ENCODE assay signal across 19 mouse cellular contexts in genomic region chr9:7572663-7573308, GRCm38 (mm10). TPM values are rescaled to one million over a fixed set of nuclear protein-coding genes. Genes with fewer than 3 reads are reported as not detected.
DNase-seq lines count a peak whose midpoint lies in the region; ATAC-seq lines count a peak whose summit lies in the region.
"Had no signal": no experiment of that assay in that cellular context is flagged by ENCODE, and none has a peak within 500 bp of the region (broad histone marks: within the 10 kb centered on the region; RNA-seq: fewer than 3 reads in every experiment).

No protein-coding gene starts in this region.

- 62% methylated on average over 2 of the region's 2 CpGs for WGBS in heart, embryonic 12.5 days
- WGBS in lung, embryonic 15.5 days = 30% methylated on average over 2 of the region's 2 CpGs
- 5% methylated on average over 2 of the region's 2 CpGs for WGBS in macrophage (ENCODE audit: missing documents)

- no peak overlapping the region for H3K9ac ChIP-seq in heart, embryonic 12.5 days
- no peak overlapping the region for H3K9ac ChIP-seq in lung, embryonic 15.5 days
- H3K9ac ChIP-seq: embryonic facial prominence, embryonic 13.5 days; forebrain, postnatal 0 days; intestine, embryonic 15.5 days; midbrain, embryonic 13.5 days; neural tube, embryonic 13.5 days had no signal

- DNase-seq in heart, adult 11 months = peak; percentile 86
- DNase-seq in lung, postnatal 14 days = no peak
- peak; percentile 40 for DNase-seq in adipocyte (ENCODE audit: low spot score)
- no peak for DNase-seq in embryo, embryonic 11 days
- DNase-seq in adrenal gland, postnatal 14 days = no peak
- DNase-seq: cerebellum, adult 9-10 months; forebrain, postnatal 0 days; heart, postnatal 36 days; thymus, adult 2 months had no signal

- no peak for ATAC-seq in heart, embryonic 12.5 days (ENCODE audit: insufficient number of reproducible peaks, low FRiP score)
- peak; percentile 57; the same call in 1 of the 2 replicates for ATAC-seq in lung, embryonic 15.5 days (ENCODE audit: borderline replicate concordance, extremely low read depth, low FRiP score, low TSS enrichment)
- ATAC-seq: forebrain, postnatal 0 days; intestine, embryonic 15.5 days; midbrain, embryonic 13.5 days had no signal

- no peak overlapping the region for H3K4me2 ChIP-seq in heart, embryonic 12.5 days
- H3K4me2 ChIP-seq in lung, embryonic 15.5 days = no peak overlapping the region
- H3K4me2 ChIP-seq: embryonic facial prominence, embryonic 13.5 days; intestine, embryonic 15.5 days; midbrain, embryonic 13.5 days; neural tube, embryonic 13.5 days had no signal

- H3K27ac ChIP-seq in heart, embryonic 12.5 days (ENCODE audit: poor library complexity, severe bottlenecking) = no peak overlapping the region
- H3K27ac ChIP-seq in lung, embryonic 15.5 days = no peak overlapping the region
- peak overlapping the region; percentile 97 for H3K27ac ChIP-seq in macrophage
- H3K27ac ChIP-seq: embryonic facial prominence, embryonic 13.5 days; intestine, embryonic 15.5 days; midbrain, embryonic 13.5 days; neural tube, embryonic 13.5 days had no signal

- no peaks in the 10 kb centered on the region for H3K4me1 ChIP-seq in heart, embryonic 12.5 days (replicated peaks)
- peaks cover 7% of the 10 kb centered on the region; the same call in 1 of the 2 replicates for H3K4me1 ChIP-seq in lung, embryonic 15.5 days
- H3K4me1 ChIP-seq: embryonic facial prominence, embryonic 13.5 days; intestine, embryonic 15.5 days; midbrain, embryonic 13.5 days; neural tube, embryonic 13.5 days had no signal

- H3K27me3 ChIP-seq in heart, embryonic 12.5 days (replicated peaks) = no peaks in the 10 kb centered on the region
- H3K27me3 ChIP-seq in lung, embryonic 15.5 days = no peaks in the 10 kb centered on the region
- H3K27me3 ChIP-seq: embryonic facial prominence, embryonic 13.5 days; intestine, embryonic 15.5 days; midbrain, embryonic 13.5 days; neural tube, embryonic 13.5 days had no signal

- H3K79me2 ChIP-seq in macrophage (ENCODE audit: inconsistent target) = no peaks in the 10 kb centered on the region; the same call in 1 of the 2 replicates

- H3K9me3 ChIP-seq in heart, embryonic 12.5 days (replicated peaks) = no peaks in the 10 kb centered on the region
- no peaks in the 10 kb centered on the region for H3K9me3 ChIP-seq in lung, embryonic 15.5 days
- H3K9me3 ChIP-seq: embryonic facial prominence, embryonic 13.5 days; intestine, embryonic 15.5 days; midbrain, embryonic 13.5 days; neural tube, embryonic 13.5 days had no signal

- no peak overlapping the region for H3K4me3 ChIP-seq in heart, embryonic 12.5 days
- H3K4me3 ChIP-seq in lung, embryonic 15.5 days = no peak overlapping the region
- H3K4me3 ChIP-seq in macrophage (ENCODE audit: inconsistent target) = no peak overlapping the region
- H3K4me3 ChIP-seq: embryonic facial prominence, embryonic 13.5 days; intestine, embryonic 15.5 days; midbrain, embryonic 13.5 days; neural tube, embryonic 13.5 days had no signal

- no peaks in the 10 kb centered on the region for H3K36me3 ChIP-seq in heart, embryonic 12.5 days
- H3K36me3 ChIP-seq in lung, embryonic 15.5 days = no peaks in the 10 kb centered on the region
- no peaks in the 10 kb centered on the region for H3K36me3 ChIP-seq in macrophage (ENCODE audit: inconsistent target)
- H3K36me3 ChIP-seq: embryonic facial prominence, embryonic 13.5 days; intestine, embryonic 15.5 days; midbrain, embryonic 13.5 days; neural tube, embryonic 13.5 days had no signal

RNA-seq across cellular contexts. Expression of gene Mmp27, which starts 1.6 kb away (rescaled TPM):
- not detected in 2 replicates for polyA plus RNA-seq in heart, embryonic 12.5 days (2016; fragmentation: Nextera tagmentation; extraction: Ambion mirVana)
- polyA plus RNA-seq in lung, embryonic 15.5 days (2015; fragmentation: Nextera tagmentation; extraction: Ambion mirVana) = 0.11 TPM in 1 of 2 replicates, not detected in the other
- 100 to 1,000 TPM in 11 of 26 experiments, 10 to 100 TPM in 15; 23.0 to 210 (median 74.0) TPM for total RNA-seq in macrophage (2018; cell fraction: chromatin; rRNA removed)
- total RNA-seq in macrophage (2018; cell fraction: cytosol; rRNA removed) = 10 to 100 TPM in 25 of 26 experiments, 1 to 10 TPM in 1; 9.4 to 80.0 (median 38.5) TPM
- total RNA-seq in macrophage (2018; cell fraction: nucleus; rRNA removed) = 100 to 1,000 TPM in 12 of 26 experiments, 10 to 100 TPM in 14; 25.8 to 264 (median 84.3) TPM
- 61.4 to 88.0 TPM (median 78.8 TPM) in 3 replicates for polyA plus RNA-seq in macrophage (2018)
- 1.8 and 2.1 TPM in 2 replicates for total RNA-seq in adrenal gland, postnatal 14 days (2021)
- total RNA-seq: forebrain, postnatal 0 days; gastrocnemius, postnatal 4 days; layer of hippocampus, postnatal 25 days had no signal
- polyA plus RNA-seq: brain, embryonic 14.5 days; embryonic facial prominence, embryonic 13.5 days; forebrain, postnatal 0 days; intestine, embryonic 15.5 days; midbrain, embryonic 13.5 days; neural tube, embryonic 13.5 days had no signal

RNA-seq across cellular contexts. Expression of gene Mmp8, which starts 14.5 kb away (rescaled TPM):
- not detected in 2 replicates for polyA plus RNA-seq in heart, embryonic 12.5 days (2016; fragmentation: Nextera tagmentation; extraction: Ambion mirVana)
- 1.0 and 2.0 TPM in 2 replicates for polyA plus RNA-seq in lung, embryonic 15.5 days (2015; fragmentation: Nextera tagmentation; extraction: Ambion mirVana)
- total RNA-seq in macrophage (2018; cell fraction: chromatin; rRNA removed) = 1 to 10 TPM in 10 of 26 experiments, under 1 TPM in 10, not detected in 6; 0.34 to 4.0 (median 0.96) TPM
- 10 to 100 TPM in 14 of 26 experiments, 1 to 10 TPM in 12; 5.2 to 25.0 (median 12.6) TPM for total RNA-seq in macrophage (2018; cell fraction: cytosol; rRNA removed)
- 10 to 100 TPM in 9 of 26 experiments, 1 to 10 TPM in 17; 1.5 to 21.5 (median 6.9) TPM for total RNA-seq in macrophage (2018; cell fraction: nucleus; rRNA removed)
- 18.4 to 37.2 TPM (median 33.4 TPM) in 3 replicates for polyA plus RNA-seq in macrophage (2018)
- total RNA-seq in adrenal gland, postnatal 14 days (2021) = 0.34 and 0.59 TPM in 2 replicates
- total RNA-seq: layer of hippocampus, postnatal 25 days had no signal
- polyA plus RNA-seq: embryonic facial prominence, embryonic 13.5 days had no signal

RNA-seq across cellular contexts. Expression of gene Mmp20, which starts 55.2 kb away (rescaled TPM):
- not detected in 2 replicates for polyA plus RNA-seq in heart, embryonic 12.5 days (2016; fragmentation: Nextera tagmentation; extraction: Ambion mirVana)
- not detected in 2 replicates for polyA plus RNA-seq in lung, embryonic 15.5 days (2015; fragmentation: Nextera tagmentation; extraction: Ambion mirVana)
- not detected for total RNA-seq in macrophage (2018; cell fraction: chromatin; rRNA removed)
- not detected for total RNA-seq in macrophage (2018; cell fraction: cytosol; rRNA removed)
- total RNA-seq in macrophage (2018; cell fraction: nucleus; rRNA removed) = not detected
- not detected in 3 replicates for polyA plus RNA-seq in macrophage (2018)
- total RNA-seq in adrenal gland, postnatal 14 days (2021) = not detected in 2 replicates
- total RNA-seq: forebrain, postnatal 0 days; gastrocnemius, postnatal 4 days; heart, postnatal 36 days; layer of hippocampus, postnatal 25 days had no signal
- polyA plus RNA-seq: brain, embryonic 14.5 days; embryonic facial prominence, embryonic 13.5 days; forebrain, postnatal 0 days; midbrain, embryonic 13.5 days; neural tube, embryonic 13.5 days had no signal

Comparison
In these comparisons a context has a peak if more than half of its experiments do, and no peak if none do; other contexts are left out.
1. DNase-seq: peak in heart, adult 11 months (single experiment) and adipocyte (single experiment); none in lung, postnatal 14 days (single experiment), embryo, embryonic 11 days (single experiment) and adrenal gland, postnatal 14 days (single experiment).
2. RNA of gene Mmp27, which starts 1.6 kb away (polyA plus RNA-seq): 61.4 to 88.0 TPM in macrophage; 0.11 TPM in lung, embryonic 15.5 days and not detected in heart, embryonic 12.5 days; every median in the first group is over 10 times any median in the second.